Mouse (Mus musculus): ENCODE results near the gene Cln6. TPM values are rescaled to one million over a fixed set of nuclear protein-coding genes. Genes with fewer than 3 reads are reported as not detected.
"Not testable (repeated sequence)": the region's sequence is repeated elsewhere in the genome, so short reads cannot be mapped to it uniquely, and the experiment has no call there.

Cln6 gene
- polyA plus RNA-seq, 1 experiment from 2014 or later, result 9.7 TPM

GRCm38 (mm10) chr9:62817828-62818614 lies 20.6 kb upstream of the Cln6 start:
- Histone ChIP-seq H3K4me3 (no peak overlapping the region), H3K27ac (no peak overlapping the region), H3K36me3 (no peaks in the 10 kb centered on the region), H3K4me1 (no peaks in the 10 kb centered on the region), H3K9ac (no peak overlapping the region), H3K4me2 (replicated peaks) (no peak overlapping the region), H3K9me3 (no peaks in the 10 kb centered on the region), H3K27me3 (replicated peaks) (no peaks in the 10 kb centered on the region)
- ATAC-seq (ENCODE audit: low FRiP score, low read depth), result no peak
- 75% methylated on average over 4 of the region's 4 CpGs for WGBS

DNA sequence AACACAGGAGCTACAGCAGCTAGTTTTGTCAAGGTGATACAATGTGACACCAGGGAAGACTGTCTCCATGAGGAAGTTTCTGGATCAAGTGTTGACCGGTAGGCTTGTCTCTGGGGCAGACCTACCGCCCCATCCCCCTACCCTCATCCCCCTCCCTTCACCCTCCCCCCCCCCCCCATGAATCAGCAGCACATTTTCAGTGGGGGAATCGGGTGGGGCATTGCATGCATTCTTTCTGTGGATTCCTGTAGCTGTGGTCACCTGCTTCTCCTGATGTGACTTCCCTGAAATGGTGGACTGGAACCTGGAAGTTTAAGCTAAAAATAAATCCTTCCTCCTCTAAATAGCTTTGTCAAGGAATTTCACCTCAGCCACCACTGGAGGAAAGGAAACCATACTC lies 19.1 kb upstream of the Cln6 start:
- ATAC-seq (ENCODE audit: low FRiP score, low read depth), result no peak
- 79% methylated on average over 3 of the region's 3 CpGs for WGBS
- H3K27ac ChIP-seq, result no peak overlapping the region
- no peak overlapping the region for H3K9ac ChIP-seq
- no peak overlapping the region for H3K4me3 ChIP-seq
- H3K4me2 ChIP-seq (replicated peaks), result no peak overlapping the region
- H3K27me3 ChIP-seq (replicated peaks), result no peaks in the 10 kb centered on the region
- H3K4me1 ChIP-seq, result no peaks in the 10 kb centered on the region
- H3K9me3 ChIP-seq, result no peaks in the 10 kb centered on the region
- H3K36me3 ChIP-seq, result no peaks in the 10 kb centered on the region

GRCm38 (mm10) chr9:62819910-62820309 lies 18.7 kb upstream of the Cln6 start:
- not testable (repeated sequence) for H3K4me2 ChIP-seq (replicated peaks); H3K36me3 ChIP-seq; ATAC-seq (ENCODE audit: low FRiP score, low read depth); H3K9ac ChIP-seq; H3K27me3 ChIP-seq (replicated peaks); H3K9me3 ChIP-seq; H3K27ac ChIP-seq; H3K4me1 ChIP-seq; H3K4me3 ChIP-seq
- 81% methylated on average over 6 of the region's 6 CpGs for WGBS

GRCm38 (mm10) chr9:62820829-62821228 lies 17.8 kb upstream of the Cln6 start:
- 86% methylated on average over 6 of the region's 6 CpGs for WGBS
- H3K9me3 ChIP-seq, result no peaks in the 10 kb centered on the region
- H3K4me2 ChIP-seq (replicated peaks), result no peak overlapping the region
- H3K4me1 ChIP-seq, result peaks cover 5% of the 10 kb centered on the region
- H3K27me3 ChIP-seq (replicated peaks), result no peaks in the 10 kb centered on the region
- no peak overlapping the region for H3K27ac ChIP-seq
- no peak overlapping the region for H3K4me3 ChIP-seq
- H3K36me3 ChIP-seq, result no peaks in the 10 kb centered on the region
- ATAC-seq (ENCODE audit: low FRiP score, low read depth), result no peak
- H3K9ac ChIP-seq, result no peak overlapping the region

DNA sequence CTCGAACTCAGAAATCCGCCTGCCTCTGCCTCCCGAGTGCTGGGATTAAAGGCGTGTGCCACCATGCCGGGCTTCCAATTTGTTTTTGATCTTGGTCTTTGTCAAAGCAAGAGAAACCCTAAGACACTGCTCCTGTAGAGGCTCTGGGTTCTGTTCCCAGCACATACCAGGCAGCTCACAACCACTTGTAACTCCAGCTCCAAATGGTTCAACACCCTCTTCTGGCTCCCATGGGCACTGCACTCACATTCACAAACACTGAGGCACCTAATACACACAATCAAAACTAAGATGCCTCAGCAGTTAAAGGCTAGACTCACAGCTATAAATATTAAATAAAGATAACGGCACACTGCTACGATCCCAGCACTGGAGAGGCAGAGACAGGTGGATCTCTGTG lies 16.8 kb upstream of the Cln6 start:
- 94% methylated on average over 7 of the region's 7 CpGs for WGBS
- Histone ChIP-seq H3K27me3 (replicated peaks) (no peaks in the 10 kb centered on the region), H3K4me1 (peaks cover 14% of the 10 kb centered on the region), H3K36me3 (no peaks in the 10 kb centered on the region), H3K4me2 (replicated peaks) (no peak overlapping the region), H3K9ac (no peak overlapping the region), H3K9me3 (no peaks in the 10 kb centered on the region), H3K4me3 (no peak overlapping the region), H3K27ac (no peak overlapping the region)
- no peak for ATAC-seq (ENCODE audit: low FRiP score, low read depth)

DNA sequence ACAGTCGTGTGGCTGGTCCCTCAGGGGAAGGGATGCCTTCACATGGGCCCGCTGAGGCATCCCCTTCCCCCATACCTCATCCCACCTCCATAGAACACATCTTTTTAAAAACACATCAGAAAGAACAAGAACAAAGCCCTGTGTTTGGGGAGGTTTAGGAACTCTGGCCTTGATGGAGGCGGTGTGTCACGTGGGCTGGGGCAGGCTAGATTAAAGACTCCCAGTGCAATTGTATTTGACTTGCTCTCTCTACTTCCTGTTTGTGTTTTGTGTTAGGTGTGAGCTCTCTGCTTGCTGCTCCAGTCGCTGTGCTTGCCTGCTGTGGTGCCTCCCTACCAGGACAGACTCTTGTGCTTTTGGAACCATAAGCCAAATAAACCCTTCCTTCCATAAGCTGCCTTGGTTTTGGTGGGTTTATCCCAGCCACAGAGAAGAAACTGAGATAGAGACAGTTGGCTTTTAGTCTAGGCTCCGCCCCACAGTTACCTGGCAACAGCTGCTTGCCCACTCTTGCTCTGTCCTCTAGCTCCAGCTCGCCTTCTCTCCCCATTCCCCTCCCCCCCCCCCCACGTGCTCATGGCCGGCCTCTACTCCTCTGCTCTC lies 12.7 kb upstream of the Cln6 start:
- Histone ChIP-seq H3K4me1 (peaks cover 20% of the 10 kb centered on the region), H3K9me3 (no peaks in the 10 kb centered on the region), H3K4me3 (no peak overlapping the region), H3K9ac (no peak overlapping the region), H3K27ac (no peak overlapping the region), H3K36me3 (no peaks in the 10 kb centered on the region), H3K27me3 (replicated peaks) (no peaks in the 10 kb centered on the region), H3K4me2 (replicated peaks) (peak overlapping the region; percentile 34)
- WGBS, result 10% methylated on average over 9 of the region's 9 CpGs
- no peak for ATAC-seq (ENCODE audit: low FRiP score, low read depth)

- H3K27ac ChIP-seq, result no peak overlapping the region
- no peaks in the 10 kb centered on the region for H3K36me3 ChIP-seq
- no peak overlapping the region for H3K9ac ChIP-seq
- H3K27me3 ChIP-seq (replicated peaks), result no peaks in the 10 kb centered on the region
- H3K9me3 ChIP-seq, result no peaks in the 10 kb centered on the region
- 10% methylated on average over 7 of the region's 7 CpGs for WGBS
- H3K4me2 ChIP-seq (replicated peaks), result peak overlapping the region; percentile 34
- no peak overlapping the region for H3K4me3 ChIP-seq
- peaks cover 20% of the 10 kb centered on the region for H3K4me1 ChIP-seq
- ATAC-seq (ENCODE audit: low FRiP score, low read depth), result no peak
Observed at GRCm38 (mm10) chr9:62826456-62826855, 12.1 kb upstream of the Cln6 start.

DNA sequence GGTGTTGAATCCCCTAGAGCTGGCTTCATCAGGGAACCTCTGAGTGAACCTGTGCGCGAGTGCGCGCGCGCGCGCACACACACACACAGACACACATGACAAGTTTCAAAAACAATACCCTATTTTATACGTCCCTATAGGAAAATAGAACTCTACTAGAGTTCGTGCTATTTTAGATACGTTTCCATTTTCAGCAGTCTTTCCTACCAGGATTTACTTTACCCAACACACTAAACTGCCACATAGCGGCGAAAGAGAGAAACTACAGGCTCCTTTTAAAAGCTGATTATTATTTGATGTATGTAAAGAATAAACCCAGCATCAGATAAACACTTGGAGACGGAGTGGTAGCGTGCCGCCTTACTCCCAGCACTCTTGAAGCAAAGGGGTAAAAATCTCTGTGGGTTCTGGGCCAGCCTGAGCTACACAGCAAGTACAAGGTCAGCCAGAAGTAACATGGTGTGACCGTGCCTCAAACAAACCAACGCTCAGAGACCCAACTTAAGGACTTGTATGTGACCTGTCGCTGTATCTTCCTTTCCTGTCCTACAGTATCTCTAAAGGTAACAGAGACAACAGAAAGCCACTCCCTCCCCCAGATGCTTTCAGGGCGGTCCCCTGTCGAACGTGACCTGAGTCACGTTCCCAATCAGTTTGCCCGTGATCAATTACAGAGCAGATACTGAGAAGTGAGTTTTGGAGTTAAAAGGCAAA lies 10.5 kb upstream of the Cln6 start:
- 16% methylated on average over 24 of the region's 24 CpGs for WGBS
- 0 out of 2 replicates have a peak, but pooled peaks have one; percentile 11 for ATAC-seq (ENCODE audit: low FRiP score, low read depth)

DNA sequence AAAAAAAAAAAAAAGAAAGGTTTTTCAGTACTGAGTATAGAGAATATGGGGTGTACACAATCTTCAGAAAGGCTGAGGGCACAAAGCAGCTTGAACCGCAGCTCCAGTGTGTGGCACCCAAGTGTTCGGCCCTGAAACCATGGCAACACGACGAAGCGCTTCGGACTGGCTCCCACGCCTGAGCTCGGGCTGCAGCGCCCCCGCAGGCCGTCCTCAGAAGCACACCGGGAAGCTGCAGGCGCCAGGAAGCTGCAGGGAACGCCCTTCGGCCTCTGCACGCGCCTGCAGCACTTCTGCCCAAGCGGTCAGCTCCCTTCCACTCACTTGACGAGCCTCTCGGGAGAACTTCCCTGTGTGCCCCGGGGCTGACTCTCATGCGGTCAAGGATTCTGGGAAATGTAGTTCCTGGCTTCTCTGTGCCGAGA lies 9.9 kb upstream of the Cln6 start:
- Histone ChIP-seq H3K27ac (no peak overlapping the region), H3K27me3 (replicated peaks) (no peaks in the 10 kb centered on the region), H3K36me3 (no peaks in the 10 kb centered on the region), H3K9me3 (no peaks in the 10 kb centered on the region), H3K9ac (no peak overlapping the region), H3K4me3 (0 out of 2 replicates have a peak overlapping the region, but pooled peaks have one; percentile 11), H3K4me1 (peaks cover 20% of the 10 kb centered on the region), H3K4me2 (replicated peaks) (peak overlapping the region; percentile 52)
- under 1% methylated on average over 23 of the region's 23 CpGs for WGBS
- peak; percentile 92 for ATAC-seq (ENCODE audit: low FRiP score, low read depth)

More for the DNA sequence above, 10.5 kb upstream of the Cln6 start:
- no peak overlapping the region for H3K9ac ChIP-seq
- H3K9me3 ChIP-seq, result no peaks in the 10 kb centered on the region
- H3K4me1 ChIP-seq, result peaks cover 20% of the 10 kb centered on the region
- no peaks in the 10 kb centered on the region for H3K36me3 ChIP-seq
- no peaks in the 10 kb centered on the region for H3K27me3 ChIP-seq (replicated peaks)
- peak overlapping the region; percentile 52 for H3K4me2 ChIP-seq (replicated peaks)
- no peak overlapping the region for H3K27ac ChIP-seq
- H3K4me3 ChIP-seq, result no peak overlapping the region

DNA sequence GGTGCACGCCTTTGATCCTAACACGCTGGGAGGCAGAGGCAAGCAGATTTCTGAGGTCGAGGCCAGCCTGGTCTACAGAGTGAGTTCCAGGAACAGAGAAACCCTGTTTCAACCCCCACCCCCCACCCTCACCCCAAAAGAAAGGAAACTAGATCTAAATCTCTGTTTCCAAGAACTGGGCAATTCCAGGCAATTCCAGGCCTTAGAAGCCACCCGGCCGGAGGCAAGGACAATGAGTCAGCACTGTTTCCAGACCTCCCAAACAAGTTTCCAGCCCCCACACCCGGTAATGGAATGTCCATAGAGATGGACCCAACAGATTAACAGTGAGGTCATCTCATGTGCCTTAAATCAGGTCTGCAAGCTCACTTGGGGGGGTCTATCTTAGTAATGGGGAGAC lies 8.7 kb upstream of the Cln6 start:
- Histone ChIP-seq H3K36me3 (no peaks in the 10 kb centered on the region), H3K4me1 (peaks cover 20% of the 10 kb centered on the region), H3K4me2 (replicated peaks) (no peak overlapping the region), H3K27me3 (replicated peaks) (no peaks in the 10 kb centered on the region), H3K9ac (no peak overlapping the region), H3K27ac (no peak overlapping the region), H3K4me3 (no peak overlapping the region), H3K9me3 (no peaks in the 10 kb centered on the region)
- ATAC-seq (ENCODE audit: low FRiP score, low read depth), result no peak
- WGBS, result 85% methylated on average over 6 of the region's 6 CpGs

DNA sequence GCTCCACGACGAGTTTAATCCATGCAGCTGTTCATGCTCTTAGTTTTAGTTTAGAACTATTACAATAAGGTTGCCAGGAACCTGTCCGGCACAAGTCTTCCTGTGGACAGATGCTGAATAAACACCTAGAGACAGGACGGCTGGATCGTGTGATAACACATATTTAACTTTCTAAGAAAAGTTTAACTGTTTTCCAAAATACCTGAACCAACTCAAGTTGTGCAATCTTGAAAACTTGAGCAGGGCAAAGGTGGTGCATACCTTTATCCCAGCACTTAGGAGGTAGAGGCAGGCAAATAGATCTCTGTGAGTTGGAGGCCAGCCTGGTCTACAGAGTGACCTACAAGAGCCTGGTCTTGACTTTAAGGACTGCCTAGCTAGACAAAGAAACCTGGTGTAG lies 3.7 kb upstream of the Cln6 start:
- H3K9ac ChIP-seq, result no peak overlapping the region
- H3K36me3 ChIP-seq, result no peaks in the 10 kb centered on the region
- H3K4me3 ChIP-seq, result no peak overlapping the region
- H3K9me3 ChIP-seq, result no peaks in the 10 kb centered on the region
- no peak for ATAC-seq (ENCODE audit: low FRiP score, low read depth)
- no peak overlapping the region for H3K27ac ChIP-seq
- no peak overlapping the region for H3K4me2 ChIP-seq (replicated peaks)
- H3K27me3 ChIP-seq (replicated peaks), result no peaks in the 10 kb centered on the region
- peaks cover 6% of the 10 kb centered on the region for H3K4me1 ChIP-seq
- WGBS, result 85% methylated on average over 5 of the region's 5 CpGs

- Histone ChIP-seq H3K4me2 (replicated peaks) (no peak overlapping the region), H3K27ac (no peak overlapping the region), H3K9me3 (no peaks in the 10 kb centered on the region), H3K4me3 (no peak overlapping the region), H3K27me3 (replicated peaks) (no peaks in the 10 kb centered on the region), H3K4me1 (peaks cover 6% of the 10 kb centered on the region), H3K9ac (no peak overlapping the region), H3K36me3 (no peaks in the 10 kb centered on the region)
- 53% methylated on average over 4 of the region's 4 CpGs for WGBS
- ATAC-seq (ENCODE audit: low FRiP score, low read depth), result no peak
Observed at GRCm38 (mm10) chr9:62835705-62836446, 2.7 kb upstream of the Cln6 start.

All from neural tube, embryonic 12.5 days (tissue).